Mouse (Mus musculus): Measurements from ENCODE around the gene Tert. TPM values are rescaled to one million over a fixed set of nuclear protein-coding genes. Genes with fewer than 3 reads are reported as not detected.
A peak's percentile ranks its signal among the peaks of the same experiment; 100 is the strongest.

The Tert gene
- polyA plus RNA-seq (2016; fragmentation: Nextera tagmentation; extraction: Ambion mirVana), result 10.4 and 12.9 TPM in 2 replicates

DNA sequence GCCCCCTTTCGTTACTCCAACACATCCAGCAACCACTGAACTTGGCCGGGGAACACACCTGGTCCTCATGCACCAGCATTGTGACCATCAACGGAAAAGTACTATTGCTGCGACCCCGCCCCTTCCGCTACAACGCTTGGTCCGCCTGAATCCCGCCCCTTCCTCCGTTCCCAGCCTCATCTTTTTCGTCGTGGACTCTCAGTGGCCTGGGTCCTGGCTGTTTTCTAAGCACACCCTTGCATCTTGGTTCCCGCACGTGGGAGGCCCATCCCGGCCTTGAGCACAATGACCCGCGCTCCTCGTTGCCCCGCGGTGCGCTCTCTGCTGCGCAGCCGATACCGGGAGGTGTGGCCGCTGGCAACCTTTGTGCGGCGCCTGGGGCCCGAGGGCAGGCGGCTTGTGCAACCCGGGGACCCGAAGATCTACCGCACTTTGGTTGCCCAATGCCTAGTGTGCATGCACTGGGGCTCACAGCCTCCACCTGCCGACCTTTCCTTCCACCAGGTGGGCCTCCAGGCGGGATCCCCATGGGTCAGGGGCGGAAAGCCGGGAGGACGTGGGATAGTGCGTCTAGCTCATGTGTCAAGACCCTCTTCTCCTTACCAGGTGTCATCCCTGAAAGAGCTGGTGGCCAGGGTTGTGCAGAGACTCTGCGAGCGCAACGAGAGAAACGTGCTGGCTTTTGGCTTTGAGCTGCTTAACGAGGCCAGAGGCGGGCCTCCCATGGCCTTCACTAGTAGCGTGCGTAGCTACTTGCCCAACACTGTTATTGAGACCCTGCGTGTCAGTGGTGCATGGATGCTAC, at the start of gene Tert:
TSS of gene Tert (plus strand) at position 167 of the 805 bp plus-strand sequence.
- H3K27ac ChIP-seq, result peak within 1 kb of the TSS; percentile 92

DNA sequence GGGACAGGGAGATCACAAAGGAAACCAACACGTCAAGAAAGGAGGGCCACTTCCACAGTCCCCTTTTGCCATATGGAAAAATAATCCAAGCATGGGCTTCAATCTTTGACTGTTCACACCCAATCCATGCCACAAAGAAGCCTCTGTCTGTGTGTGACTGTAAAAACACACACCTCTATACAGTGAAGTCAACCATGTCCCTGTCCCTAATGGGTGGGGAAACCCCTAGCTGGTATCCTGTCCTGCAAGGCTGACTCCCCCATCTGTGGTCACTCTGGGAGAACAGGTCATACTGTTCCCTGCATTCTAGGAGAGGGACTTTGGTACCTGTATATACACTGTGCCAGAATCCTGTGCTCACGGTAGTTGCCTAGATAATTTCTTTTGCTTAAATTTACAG, 49.4 kb upstream of the Tert start:
- H3K4me1 ChIP-seq, result no peaks in the 10 kb centered on the region
- no peak for DNase-seq (ENCODE audit: low spot score)
- no peaks in the 10 kb centered on the region for H3K9me3 ChIP-seq (replicated peaks)
- H3K27me3 ChIP-seq (ENCODE audit: low read depth, poor library complexity, severe bottlenecking), result no peaks in the 10 kb centered on the region
- no peaks in the 10 kb centered on the region for H3K36me3 ChIP-seq
- no peak overlapping the region for H3K27ac ChIP-seq
- WGBS, result 83% methylated on average over 2 of the region's 2 CpGs
- no peak overlapping the region for H3K4me3 ChIP-seq

More for the DNA sequence above, at the start of gene Tert:
- Histone ChIP-seq H3K27me3 (ENCODE audit: low read depth, poor library complexity, severe bottlenecking) (no peaks in the 10 kb centered on the region), H3K9me3 (replicated peaks) (no peaks in the 10 kb centered on the region), H3K36me3 (peaks cover 24% of the 10 kb centered on the region), H3K4me3 (peak within 1 kb of the TSS; percentile 76), H3K4me1 (peaks cover 27% of the 10 kb centered on the region)
- WGBS, result 10% methylated on average over 47 of the region's 47 CpGs
- DNase-seq (ENCODE audit: low spot score), result peak; percentile 84

DNA sequence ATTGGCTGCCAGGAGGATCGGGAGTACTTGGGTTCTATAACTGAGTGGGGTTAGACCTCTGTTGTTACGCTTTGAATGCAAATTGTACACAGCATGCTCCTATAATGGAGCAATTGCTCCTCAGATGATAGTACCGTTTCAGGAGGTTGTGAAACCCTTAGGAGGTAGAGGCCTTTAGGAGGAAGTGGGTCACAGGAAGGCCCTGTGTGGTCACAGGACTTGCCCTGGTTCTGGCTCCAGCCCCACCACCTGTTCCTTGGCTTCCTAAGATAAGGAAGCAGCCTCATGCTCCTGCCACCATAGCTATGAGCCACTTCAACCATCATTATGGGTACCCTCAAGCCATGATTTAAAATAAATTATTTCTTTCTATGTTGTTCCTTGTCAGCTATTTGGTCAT, 35.2 kb upstream of the Tert start:
- no peak for DNase-seq (ENCODE audit: low spot score)
- Histone ChIP-seq H3K27me3 (ENCODE audit: low read depth, poor library complexity, severe bottlenecking) (no peaks in the 10 kb centered on the region), H3K36me3 (no peaks in the 10 kb centered on the region), H3K27ac (no peak overlapping the region), H3K4me1 (no peaks in the 10 kb centered on the region), H3K9me3 (replicated peaks) (no peaks in the 10 kb centered on the region), H3K4me3 (no peak overlapping the region)
- WGBS, result 94% methylated on average over 3 of the region's 3 CpGs

DNA sequence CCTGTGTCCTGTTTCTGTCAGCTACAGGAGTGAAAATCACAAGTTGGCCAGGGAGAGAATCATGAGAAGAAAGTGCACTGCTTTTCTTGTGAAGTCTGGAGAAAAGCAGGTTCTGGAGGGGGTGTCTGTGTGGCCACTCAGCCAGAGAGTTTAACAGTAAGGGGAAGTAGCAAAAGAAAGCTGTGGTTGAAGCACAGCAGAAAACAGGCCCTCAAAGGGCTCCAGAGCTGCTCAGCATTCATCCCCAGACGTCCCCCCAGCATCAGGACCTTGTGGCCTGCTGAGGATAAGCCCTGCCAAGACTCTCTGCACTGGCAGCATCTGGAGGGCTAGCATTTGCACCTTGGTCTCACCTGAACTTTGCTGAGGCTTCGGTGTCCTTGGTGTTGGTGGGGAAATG, 34.2 kb upstream of the Tert start:
- WGBS, result 53% methylated on average over 2 of the region's 2 CpGs
- no peaks in the 10 kb centered on the region for H3K27me3 ChIP-seq (ENCODE audit: low read depth, poor library complexity, severe bottlenecking)
- no peaks in the 10 kb centered on the region for H3K4me1 ChIP-seq
- DNase-seq (ENCODE audit: low spot score), result no peak
- no peak overlapping the region for H3K27ac ChIP-seq
- H3K9me3 ChIP-seq (replicated peaks), result no peaks in the 10 kb centered on the region
- no peak overlapping the region for H3K4me3 ChIP-seq
- H3K36me3 ChIP-seq, result no peaks in the 10 kb centered on the region

DNA sequence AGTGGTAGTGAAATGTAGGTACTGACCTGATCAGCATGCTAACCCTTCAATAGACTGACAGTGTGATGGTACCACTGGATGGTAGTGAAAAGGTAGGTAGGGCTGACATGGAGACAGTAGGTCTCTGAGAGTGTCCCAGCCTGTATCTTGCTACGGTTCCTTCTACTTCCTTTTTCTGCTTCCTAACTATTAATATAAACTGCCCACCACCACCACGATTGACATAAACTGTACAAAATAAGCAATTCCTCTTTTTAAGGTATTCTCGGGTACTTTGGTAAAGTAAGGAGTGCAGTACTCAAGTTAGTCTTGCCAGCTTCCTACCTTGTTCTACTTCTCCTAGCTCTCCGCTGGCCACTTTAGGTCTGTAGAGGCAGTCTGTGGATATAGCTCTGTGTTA, 30.4 kb upstream of the Tert start:
- H3K9me3 ChIP-seq (replicated peaks), result no peaks in the 10 kb centered on the region
- 86% methylated on average over 4 of the region's 4 CpGs for WGBS
- H3K27me3 ChIP-seq (ENCODE audit: low read depth, poor library complexity, severe bottlenecking), result no peaks in the 10 kb centered on the region
- H3K36me3 ChIP-seq, result no peaks in the 10 kb centered on the region
- H3K27ac ChIP-seq, result no peak overlapping the region
- DNase-seq (ENCODE audit: low spot score), result no peak
- H3K4me3 ChIP-seq, result no peak overlapping the region
- no peaks in the 10 kb centered on the region for H3K4me1 ChIP-seq

DNA sequence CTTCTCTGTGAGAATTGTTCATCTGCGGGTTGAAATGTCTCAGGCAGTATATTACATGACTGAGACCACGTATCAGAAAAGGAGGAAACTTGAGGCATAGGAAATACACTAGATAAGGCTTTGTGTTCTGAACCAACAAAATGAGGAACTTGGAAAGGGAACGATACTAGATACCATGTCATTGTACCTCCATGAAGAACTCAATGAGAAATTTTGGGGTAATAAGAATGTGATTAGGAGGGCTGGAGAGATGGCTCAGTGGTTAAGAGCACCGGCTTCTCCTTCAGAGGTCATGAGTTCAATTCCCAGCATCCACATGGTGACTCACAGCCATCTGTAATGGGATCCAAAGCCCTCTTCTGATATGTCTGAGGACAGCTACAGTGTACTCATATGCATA, 26.5 kb upstream of the Tert start:
- Histone ChIP-seq H3K27ac (no peak overlapping the region), H3K27me3 (ENCODE audit: low read depth, poor library complexity, severe bottlenecking) (no peaks in the 10 kb centered on the region), H3K4me3 (no peak overlapping the region), H3K4me1 (peaks cover 20% of the 10 kb centered on the region), H3K36me3 (no peaks in the 10 kb centered on the region), H3K9me3 (replicated peaks) (no peaks in the 10 kb centered on the region)
- no peak for DNase-seq (ENCODE audit: low spot score)
- WGBS, result 76% methylated on average over 4 of the region's 4 CpGs

DNA sequence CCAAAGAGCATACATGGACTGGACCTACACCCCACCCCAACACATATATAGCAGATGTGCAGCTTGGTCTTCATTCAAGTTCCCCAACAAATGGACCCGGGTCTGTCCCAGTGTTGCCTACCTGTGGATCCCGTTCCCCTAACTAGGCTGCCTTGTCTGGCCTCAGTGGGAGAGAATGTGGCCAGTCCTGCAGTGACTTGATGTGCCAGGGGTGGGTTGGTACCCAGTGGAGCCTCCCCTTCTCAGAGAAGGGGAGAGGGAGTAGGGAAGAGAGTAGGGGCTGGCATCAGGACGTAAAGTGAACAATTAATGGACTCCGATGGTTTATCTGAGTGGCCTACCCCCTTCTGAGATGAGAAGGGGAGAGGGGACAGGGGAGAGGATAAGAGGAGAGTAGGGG, 23.7 kb upstream of the Tert start:
- peak; percentile 32 for DNase-seq (ENCODE audit: low spot score)
- no peaks in the 10 kb centered on the region for H3K9me3 ChIP-seq (replicated peaks)
- WGBS, result 56% methylated on average over 4 of the region's 4 CpGs
- H3K4me3 ChIP-seq, result peak overlapping the region; percentile 94
- peak overlapping the region; percentile 89 for H3K27ac ChIP-seq
- peaks cover 26% of the 10 kb centered on the region for H3K4me1 ChIP-seq
- peaks cover 22% of the 10 kb centered on the region for H3K36me3 ChIP-seq
- no peaks in the 10 kb centered on the region for H3K27me3 ChIP-seq (ENCODE audit: low read depth, poor library complexity, severe bottlenecking)

DNA sequence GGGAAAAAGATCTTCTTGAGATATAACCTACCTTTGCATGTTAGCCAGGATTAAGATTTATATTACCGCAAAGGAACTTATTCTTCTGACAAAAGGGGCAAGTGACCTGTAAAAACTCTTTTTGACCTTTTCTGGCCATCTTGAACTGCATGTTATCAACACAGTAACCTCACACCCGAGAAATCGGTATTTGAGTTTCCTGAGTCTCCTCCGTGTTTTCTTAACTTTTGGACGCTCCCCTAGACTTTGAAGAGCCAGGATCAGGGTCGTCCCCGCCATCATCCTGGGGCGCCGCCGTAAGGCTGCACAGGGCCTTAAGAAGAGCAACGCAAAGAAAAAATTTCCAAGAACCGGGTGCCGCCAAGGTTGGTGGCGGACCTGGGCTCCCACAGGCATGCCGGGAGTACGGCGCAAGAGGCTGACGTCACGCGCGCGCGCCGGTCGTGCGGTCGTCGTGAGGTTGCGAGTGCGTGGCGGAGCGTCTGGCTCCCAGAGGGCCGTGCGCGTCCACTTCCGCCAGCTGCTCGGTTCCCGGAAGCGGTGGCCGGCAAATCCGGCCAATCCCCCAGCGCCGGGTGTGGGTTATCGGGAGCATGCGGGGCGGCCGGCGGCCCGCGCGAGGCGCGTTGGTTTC, 23.1 kb upstream of the Tert start, which contains the start of gene Clptm1l:
TSS of gene Clptm1l (plus strand) at position 485 of the 634 bp plus-strand sequence.
- peak; percentile 99 for DNase-seq (ENCODE audit: low spot score)
- peak within 1 kb of the TSS; percentile 94 for H3K4me3 ChIP-seq
- H3K9me3 ChIP-seq (replicated peaks), result no peaks in the 10 kb centered on the region
- under 1% methylated on average over 53 of the region's 53 CpGs for WGBS
- no peaks in the 10 kb centered on the region for H3K27me3 ChIP-seq (ENCODE audit: low read depth, poor library complexity, severe bottlenecking)
- peaks cover 28% of the 10 kb centered on the region for H3K36me3 ChIP-seq
- H3K4me1 ChIP-seq, result peaks cover 26% of the 10 kb centered on the region
- peak within 1 kb of the TSS; percentile 89 for H3K27ac ChIP-seq

DNA sequence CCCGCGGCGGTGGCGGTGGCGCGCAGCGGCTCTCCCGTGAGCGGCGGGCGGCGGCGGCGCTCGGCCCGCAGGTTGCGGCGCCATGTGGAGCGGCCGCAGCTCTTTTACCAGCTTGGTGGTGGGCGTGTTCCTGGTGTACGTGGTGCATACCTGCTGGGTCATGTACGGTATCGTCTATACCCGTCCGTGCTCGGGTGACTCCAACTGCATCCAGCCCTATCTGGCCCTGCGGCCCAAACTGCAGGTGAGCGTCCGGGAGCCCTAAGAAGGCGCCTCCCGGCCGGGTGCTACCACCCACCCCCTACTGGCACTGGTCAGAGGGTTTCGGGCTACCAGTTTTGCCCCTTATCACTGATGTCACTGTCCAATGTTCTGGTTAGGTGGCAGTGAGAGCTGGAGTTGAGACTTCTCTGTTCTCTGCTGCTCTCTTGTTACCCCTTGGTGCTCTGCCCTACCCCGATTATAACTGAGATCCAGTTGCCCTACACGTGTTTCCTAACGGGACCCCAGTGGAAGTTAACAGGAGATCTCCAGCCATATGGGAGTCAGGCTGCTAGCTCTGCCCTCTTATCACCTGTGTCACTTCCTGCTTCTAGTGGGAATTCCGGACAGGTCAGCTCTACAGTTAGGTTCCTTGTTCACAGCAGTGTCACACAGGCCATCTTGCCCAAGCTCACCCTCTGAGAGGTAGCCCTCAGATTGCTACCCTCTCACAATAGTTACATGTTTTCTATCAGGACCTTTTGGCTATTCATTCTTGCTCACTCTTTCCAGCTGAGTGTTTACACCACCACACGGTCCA, 22.4 kb upstream of the Tert start:
- no peak for DNase-seq (ENCODE audit: low spot score)
- peak overlapping the region; percentile 89 for H3K27ac ChIP-seq

DNA sequence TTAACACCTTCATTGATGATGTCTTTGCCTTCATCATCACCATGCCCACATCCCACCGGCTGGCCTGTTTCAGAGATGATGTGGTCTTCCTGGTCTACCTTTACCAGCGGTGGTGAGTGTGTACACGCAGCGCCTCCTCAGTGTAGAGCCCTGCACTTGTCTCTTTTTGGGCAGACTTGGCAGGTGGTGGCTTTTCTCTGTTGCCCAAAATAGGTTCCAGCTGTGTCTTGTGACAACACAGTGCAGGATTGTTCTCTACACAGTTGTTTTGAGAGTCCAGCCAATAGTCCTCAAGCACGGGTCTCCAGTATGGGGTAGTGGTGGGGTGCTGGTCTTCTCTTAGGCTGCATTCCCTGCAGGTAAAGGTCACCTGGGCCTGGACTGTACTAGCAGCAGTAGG, 8.3 kb upstream of the Tert start:
- Histone ChIP-seq H3K4me1 (no peaks in the 10 kb centered on the region), H3K9me3 (replicated peaks) (no peaks in the 10 kb centered on the region), H3K36me3 (peaks cover 82% of the 10 kb centered on the region), H3K27me3 (ENCODE audit: low read depth, poor library complexity, severe bottlenecking) (no peaks in the 10 kb centered on the region), H3K4me3 (no peak overlapping the region), H3K27ac (no peak overlapping the region)
- no peak for DNase-seq (ENCODE audit: low spot score)
- WGBS, result 96% methylated on average over 5 of the region's 5 CpGs

More for the DNA sequence above, 22.4 kb upstream of the Tert start:
- Histone ChIP-seq H3K27me3 (ENCODE audit: low read depth, poor library complexity, severe bottlenecking) (no peaks in the 10 kb centered on the region), H3K36me3 (peaks cover 35% of the 10 kb centered on the region), H3K9me3 (replicated peaks) (no peaks in the 10 kb centered on the region), H3K4me3 (peak overlapping the region; percentile 94), H3K4me1 (peaks cover 26% of the 10 kb centered on the region)
- 4% methylated on average over 39 of the region's 39 CpGs for WGBS

DNA sequence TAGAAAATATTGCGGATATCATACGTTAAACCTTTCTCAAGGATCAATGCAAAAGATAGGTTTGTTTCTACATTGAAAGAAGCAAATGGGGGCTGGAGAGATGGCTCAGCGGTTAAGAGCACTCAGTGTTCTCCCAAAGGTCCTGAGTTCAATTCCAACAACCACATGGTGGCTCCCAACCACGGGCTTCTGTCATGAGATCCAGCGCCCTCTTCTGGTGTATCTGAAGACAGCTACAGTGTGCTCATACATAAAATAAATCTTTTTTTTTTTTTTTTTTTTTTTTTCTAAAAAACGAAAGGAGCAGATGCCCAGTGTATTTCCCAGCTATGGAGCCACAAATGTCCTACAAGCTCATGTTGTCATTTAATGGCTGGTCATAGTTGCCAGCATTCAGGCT, 6.1 kb upstream of the Tert start:
- Histone ChIP-seq H3K4me3 (no peak overlapping the region), H3K27me3 (ENCODE audit: low read depth, poor library complexity, severe bottlenecking) (no peaks in the 10 kb centered on the region), H3K27ac (no peak overlapping the region), H3K9me3 (replicated peaks) (no peaks in the 10 kb centered on the region), H3K4me1 (no peaks in the 10 kb centered on the region), H3K36me3 (peaks cover 60% of the 10 kb centered on the region)
- 76% methylated on average over 6 of the region's 6 CpGs for WGBS
- DNase-seq (ENCODE audit: low spot score), result no peak

DNA sequence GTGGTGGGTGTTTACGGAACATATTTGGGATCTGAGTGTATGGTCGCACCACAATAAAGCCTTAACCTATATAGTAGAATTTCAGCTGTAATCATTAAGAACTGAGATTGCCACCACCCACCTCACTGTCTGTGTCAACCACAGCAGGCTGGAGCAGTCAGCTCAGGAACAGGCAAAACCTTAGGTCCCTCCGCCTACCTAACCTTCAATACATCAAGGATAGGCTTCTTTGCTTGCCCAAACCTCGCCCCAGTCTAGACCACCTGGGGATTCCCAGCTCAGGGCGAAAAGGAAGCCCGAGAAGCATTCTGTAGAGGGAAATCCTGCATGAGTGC, 334 bp upstream of the Tert start:
- Histone ChIP-seq H3K4me1 (peaks cover 27% of the 10 kb centered on the region), H3K36me3 (peaks cover 27% of the 10 kb centered on the region), H3K4me3 (peak overlapping the region; percentile 76), H3K9me3 (replicated peaks) (no peaks in the 10 kb centered on the region), H3K27me3 (ENCODE audit: low read depth, poor library complexity, severe bottlenecking) (no peaks in the 10 kb centered on the region), H3K27ac (peak overlapping the region; percentile 92)
- WGBS, result 44% methylated on average over 6 of the region's 6 CpGs
- no peak for DNase-seq (ENCODE audit: low spot score)

Measured in limb, embryonic 10.5 days (tissue).